Mouse (Mus musculus) ovary, postnatal 14 days (tissue): Measurements from ENCODE around the gene Srsf10.

ENCODE experiments used
- DNase-seq: peaks from one replicate; pipeline ENCODE4 v3.0.0; 2022; ENCODE audit warnings: low spot score

The Srsf10 gene

DNA sequence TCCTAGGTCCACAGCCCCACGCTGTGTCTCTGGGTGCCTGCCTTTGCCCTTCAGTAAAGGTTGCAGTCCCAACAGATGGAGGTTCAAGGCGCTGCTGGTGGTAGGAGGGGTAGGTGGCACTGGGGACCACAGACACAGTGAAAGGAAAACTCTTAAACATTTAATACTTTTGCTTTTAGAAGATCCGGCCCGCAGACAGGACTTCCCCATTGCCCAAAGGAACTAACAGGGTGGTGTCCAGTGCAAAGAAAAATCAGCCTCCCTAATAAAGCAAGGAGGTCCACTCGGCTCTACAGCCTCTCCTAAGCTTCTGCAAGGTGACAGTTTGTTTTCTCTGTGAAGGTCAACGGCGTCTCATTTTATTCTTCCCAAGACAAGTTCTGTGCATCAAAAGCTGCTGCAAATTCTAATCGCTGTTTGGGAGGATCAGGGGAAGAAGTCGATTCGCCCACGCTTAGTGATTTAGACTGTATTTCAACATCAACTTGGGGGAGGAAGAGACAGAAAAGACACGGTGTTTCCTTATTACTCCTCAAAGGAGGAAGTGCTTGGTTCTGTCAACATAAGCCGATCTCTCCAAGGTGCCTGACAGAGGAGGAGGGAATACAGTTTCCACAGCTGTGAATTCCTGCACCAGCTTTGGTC, 63.2 kb downstream of the Srsf10 start:
- DNase-seq, result no peak

- DNase-seq, result no peak
These were observed 63.7 kb downstream of the Srsf10 start for GRCm38 (mm10) chr4:135919280-135919639.
